Mouse (Mus musculus) gastrocnemius, postnatal 36 days (tissue): ENCODE data around the gene Slfn4. TPM values are rescaled to one million over a fixed set of nuclear protein-coding genes. Genes with fewer than 3 reads are reported as not detected.

Source experiments
- total RNA-seq, 2 experiments: library from RNA; stranded (reverse); gene quantifications; 2 replicates each; pipeline ENCODE4 v1.2.3; 2021

Slfn4 gene
- total RNA-seq, 2 experiments from 2014 or later: not detected

Other genes with a start within 250 kb of the Slfn4 start
- 10 to 100 TPM; 20.4 to 20.5 TPM for gene Slfn5, start 223.8 kb upstream of the Slfn4 start, total RNA-seq
- gene Slfn9, start 183.4 kb upstream of the Slfn4 start, total RNA-seq: under 1 TPM; 0.33 to 0.42 TPM
- under 1 TPM; 0.17 to 0.18 TPM for gene Slfn8, start 154.4 kb upstream of the Slfn4 start, total RNA-seq
- 1 to 10 TPM in 1 of 2 experiments, under 1 TPM in 1; 0.56 to 1.1 TPM for gene Slfn2, start 110.1 kb upstream of the Slfn4 start, total RNA-seq
- under 1 TPM in 1 of 2 experiments, not detected in 1; 0.17 TPM for gene Slfn1, start 58.3 kb upstream of the Slfn4 start, total RNA-seq
- under 1 TPM; 0.91 to 0.92 TPM for gene Slfn3, start 16.1 kb downstream of the Slfn4 start, total RNA-seq
- not detected for gene Slfn14, start 111.5 kb downstream of the Slfn4 start, total RNA-seq
- 10 to 100 TPM; 26.1 to 27.3 TPM for gene Ap2b1, start 123.8 kb downstream of the Slfn4 start, total RNA-seq
- 1 to 10 TPM; 7.3 to 8.2 TPM for gene Pex12, start 127.4 kb downstream of the Slfn4 start, total RNA-seq
- under 1 TPM; 0.37 to 0.43 TPM for gene Rasl10b, start 234.0 kb downstream of the Slfn4 start, total RNA-seq